Mouse (Mus musculus) ES-E14 (cell line): Measurements from ENCODE around the gene Fscn1. TPM values are rescaled to one million over a fixed set of nuclear protein-coding genes. Genes with fewer than 3 reads are reported as not detected.

ENCODE experiments used
- DNase-seq: peaks from one replicate; pipeline ENCODE4 v3.0.0-alpha.2; 2013; ENCODE audit warnings: low read depth, low spot score
- H3K27ac ChIP-seq: 2 replicates; pipeline ENCODE4 v1.5.1; 2012; ENCODE audit warnings: low read depth, mild to moderate bottlenecking, low read length, moderate library complexity, mixed read lengths; ENCODE audit not compliant: poor library complexity, insufficient read depth, severe bottlenecking
- H3K36me3 ChIP-seq: 2 replicates; pipeline ENCODE4 v1.6.1; 2012; ENCODE audit warnings: mild to moderate bottlenecking, low read length, moderate library complexity, mixed read lengths; ENCODE audit not compliant: control insufficient read depth, poor library complexity, insufficient read depth, severe bottlenecking
- H3K4me1 ChIP-seq, 2 experiments: fragments of 150-350 bp in 1 of 2; sonication (generic) in 1 of 2; 2 replicates each; pipeline ENCODE4 v1.6.1; 2012; ENCODE audit warnings: low read length in 2 of 2, mild to moderate bottlenecking in 1 of 2, mixed read lengths in 1 of 2; ENCODE audit not compliant: control insufficient read depth in 2 of 2, insufficient read depth in 2 of 2, poor library complexity in 1 of 2
- H3K4me3 ChIP-seq, 2 experiments: fragments of 150-350 bp in 1 of 2; sonication (generic) in 1 of 2; 2 replicates each; pipeline ENCODE4 v1.5.1; 2012; ENCODE audit warnings: low read length in 2 of 2, low read depth in 1 of 2, mild to moderate bottlenecking in 1 of 2, mixed read lengths in 1 of 2; ENCODE audit not compliant: insufficient read depth in 1 of 2, poor library complexity in 1 of 2, severe bottlenecking in 1 of 2
- H3K9ac ChIP-seq: 2 replicates; pipeline ENCODE4 v1.6.1; 2012; ENCODE audit warnings: low read depth, mild to moderate bottlenecking, low read length, mixed read lengths; ENCODE audit not compliant: poor library complexity, insufficient read depth, severe bottlenecking
- H3K9me3 ChIP-seq: fragments of 150-350 bp; sonication (generic); 2 replicates; pipeline ENCODE4 v1.6.1; 2012; ENCODE audit warnings: low read depth, mild to moderate bottlenecking, low read length; ENCODE audit not compliant: control insufficient read depth, insufficient read depth
- CHD2 ChIP-seq: IDR thresholded peaks from 2 replicates; pipeline ENCODE4 v1.6.1; 2014; ENCODE audit warnings: mild to moderate bottlenecking, low read depth, low read length, inconsistent platforms
- HCFC1 ChIP-seq: IDR thresholded peaks from 2 replicates; pipeline ENCODE4 v1.6.1; 2012; ENCODE audit warnings: low read length, inconsistent platforms, borderline replicate concordance; ENCODE audit not compliant: insufficient read depth
- MAFK ChIP-seq: IDR thresholded peaks from 2 replicates; pipeline ENCODE4 v1.6.1; 2014; ENCODE audit warnings: mild to moderate bottlenecking, low read depth, low read length, inconsistent platforms; ENCODE audit not compliant: insufficient read depth
- ZC3H11A ChIP-seq: IDR thresholded peaks from 2 replicates; pipeline ENCODE4 v1.6.1; 2012; ENCODE audit warnings: low read depth, mild to moderate bottlenecking, inconsistent platforms, low read length, borderline replicate concordance
- ZNF384 ChIP-seq: IDR thresholded peaks from 2 replicates; pipeline ENCODE4 v1.6.1; 2012; ENCODE audit warnings: low read depth, low read length, inconsistent platforms
- in situ Hi-C, 2 experiments: fragments of 600-800 bp; cut with MboI; formaldehyde crosslinking; loops; one replicate each; pipeline ENCODE4 v1.15.1; 2025; ENCODE audit warnings: low sequenced_read_pairs in 2 of 2, inconsistent platforms in 1 of 2; ENCODE audit not compliant: unreplicated experiment in 2 of 2
- total RNA-seq: library from RNA; depleted of rRNA; stranded (reverse); fragments of 300-350 nt; gene quantifications from 2 replicates; pipeline ENCODE4 v1.2.3, GENCODE M21; 2012

The Fscn1 gene
- total RNA-seq, 1 experiment, result 310 TPM

DNA sequence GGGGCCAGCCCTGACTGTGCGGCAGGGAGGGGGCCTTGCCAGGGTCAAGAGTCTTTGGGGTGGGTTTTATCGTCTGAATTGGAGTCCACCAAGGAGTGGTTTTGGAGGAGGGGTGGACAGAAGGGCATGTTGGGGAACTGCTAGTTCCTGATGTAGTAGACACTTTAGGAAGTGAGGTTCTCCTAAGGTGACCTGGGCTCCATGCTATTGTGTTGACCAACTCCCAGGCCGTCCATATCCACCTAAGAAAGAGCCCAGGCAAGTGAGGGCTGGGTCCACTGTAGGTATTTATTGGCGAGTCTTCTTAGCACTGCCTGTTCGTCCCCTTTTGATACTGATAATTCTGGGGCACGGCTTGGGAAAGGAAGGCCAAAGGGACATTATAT is 39.1 kb upstream of the Fscn1 start:
- Histone ChIP-seq H3K4me1 (peaks cover 7 to 38% of the 10 kb centered on the region in 2 experiments; a peak in 3 of 4 replicates), H3K4me3 (no peak overlapping the region), H3K27ac (peak overlapping the region; percentile 77), H3K36me3 (no peaks in the 10 kb centered on the region), H3K9ac (0 out of 2 replicates have a peak overlapping the region, but pooled peaks have one; percentile 12), H3K9me3 (no peaks in the 10 kb centered on the region)
- no peak for TF ChIP-seq ZNF384
- TF ChIP-seq ZC3H11A, result no peak
- no peak for TF ChIP-seq MAFK
- TF ChIP-seq HCFC1, result no peak
- no peak for TF ChIP-seq CHD2
- no peak for DNase-seq
- in situ Hi-C loops, result no loop called here

DNA sequence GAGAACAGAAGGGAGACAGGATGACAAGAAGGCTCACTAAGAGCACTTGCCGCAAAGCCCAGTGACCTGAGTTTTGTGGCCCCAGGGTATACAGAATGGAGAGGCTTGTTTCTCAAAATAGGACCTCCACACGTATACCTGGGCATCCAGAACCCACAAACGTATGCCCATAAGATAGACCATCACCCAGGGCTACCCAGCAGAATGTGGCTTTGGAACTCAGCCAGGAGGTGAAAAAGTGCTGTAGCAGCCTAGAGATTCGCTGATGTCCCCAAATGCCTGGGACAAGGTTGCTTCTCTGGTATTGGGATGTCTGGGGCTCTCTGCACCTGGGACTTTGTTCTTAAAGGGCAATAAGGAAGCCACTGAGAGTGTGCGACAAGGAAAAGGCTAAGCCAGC is 37.9 kb upstream of the Fscn1 start:
- Histone ChIP-seq H3K27ac (peak overlapping the region; percentile 26; the same call in 1 of the 2 replicates), H3K4me3 (no peak overlapping the region), H3K9ac (peak overlapping the region; percentile 37; the same call in 1 of the 2 replicates), H3K4me1 (peaks cover 7 to 45% of the 10 kb centered on the region in 2 experiments; a peak in 3 of 4 replicates), H3K9me3 (no peaks in the 10 kb centered on the region), H3K36me3 (no peaks in the 10 kb centered on the region)
- TF ChIP-seq ZNF384 (no peak), MAFK (no peak), ZC3H11A (no peak), CHD2 (no peak), HCFC1 (no peak)
- DNase-seq, result no peak
- in situ Hi-C loops, result no loop called here

DNA sequence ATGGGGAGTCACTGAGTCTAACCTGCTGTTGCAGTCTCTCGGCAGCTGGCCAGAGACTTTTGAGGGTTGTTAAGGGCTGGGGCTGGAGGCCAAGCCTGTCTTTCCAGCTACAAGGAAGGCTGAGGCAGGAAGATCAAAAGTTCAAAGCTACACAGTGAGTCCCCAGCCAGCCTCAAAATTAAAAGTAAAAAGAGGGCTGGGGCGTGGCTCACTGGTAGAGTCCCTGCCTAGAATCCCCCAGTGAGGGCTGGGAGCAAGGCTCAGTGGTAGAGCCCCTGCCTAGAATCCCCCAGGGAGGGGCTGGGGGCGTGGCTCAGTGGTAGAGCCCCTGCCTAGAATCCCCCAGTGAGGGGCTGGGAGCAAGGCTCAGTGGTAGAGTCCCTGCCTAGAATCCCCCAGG is 36.4 kb upstream of the Fscn1 start:
- Histone ChIP-seq H3K4me1 (peaks cover 7 to 55% of the 10 kb centered on the region in 2 experiments; a peak in 3 of 4 replicates), H3K9me3 (no peaks in the 10 kb centered on the region), H3K9ac (no peak overlapping the region), H3K36me3 (no peaks in the 10 kb centered on the region), H3K4me3 (no peak overlapping the region), H3K27ac (peak overlapping the region; percentile 95)
- TF ChIP-seq ZNF384 (no peak), MAFK (no peak), HCFC1 (no peak), CHD2 (no peak), ZC3H11A (no peak)
- DNase-seq, result no peak
- in situ Hi-C loops, result no loop called here

DNA sequence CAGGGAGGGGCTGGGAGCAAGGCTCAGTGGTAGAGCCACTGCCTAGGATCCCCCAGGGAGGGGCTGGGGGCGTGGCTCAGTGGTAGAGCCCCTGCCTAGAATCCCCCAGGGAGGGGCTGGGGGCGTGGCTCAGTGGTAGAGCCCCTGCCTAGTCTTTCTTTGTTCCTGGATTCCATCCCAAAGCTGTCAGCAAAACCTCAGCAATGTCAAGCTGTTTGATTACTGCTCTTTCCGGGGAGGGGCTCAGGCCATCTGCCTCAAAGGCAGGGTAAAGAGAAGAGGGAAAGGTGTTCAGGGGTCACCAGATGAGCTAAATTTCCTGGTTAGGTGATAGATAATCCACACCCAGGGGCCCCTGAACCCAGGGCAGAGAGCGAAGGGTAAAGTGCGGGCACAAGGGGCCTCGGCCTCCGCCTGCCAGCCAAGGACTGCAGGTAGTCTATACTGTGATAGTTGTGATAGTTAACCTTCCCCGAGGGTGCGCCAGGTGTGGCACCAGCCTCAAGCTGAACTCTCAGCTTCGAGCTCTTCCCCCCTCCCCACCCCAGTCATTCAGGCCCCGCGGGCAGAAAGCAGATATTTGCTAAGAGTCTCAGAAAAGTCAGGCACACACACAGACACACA is 35.7 kb upstream of the Fscn1 start:
- Histone ChIP-seq H3K27ac (peak overlapping the region; percentile 97), H3K9me3 (no peaks in the 10 kb centered on the region), H3K36me3 (no peaks in the 10 kb centered on the region), H3K9ac (peak overlapping the region; percentile 12; the same call in 1 of the 2 replicates), H3K4me3 (peak overlapping the region in 1 of 2 experiments; percentile 36; a peak in 2 of 4 replicates), H3K4me1 (peaks cover 7 to 56% of the 10 kb centered on the region in 2 experiments; a peak in 3 of 4 replicates)
- DNase-seq, result peak; percentile 71
- TF ChIP-seq ZNF384 (no peak), ZC3H11A (no peak), HCFC1 (no peak), CHD2 (no peak), MAFK (no peak)
- in situ Hi-C loops, result no loop called here
